9 mouse cellular contexts compared by ENCODE assay signal in genomic region chr9:59071220-59071977, GRCm38 (mm10). TPM values are rescaled to one million over a fixed set of nuclear protein-coding genes. Genes with fewer than 3 reads are reported as not detected.
DNase-seq lines count a peak whose midpoint lies in the region; ATAC-seq and TF ChIP-seq lines count a peak whose summit lies in the region.
"Had no signal": no experiment of that assay in that cellular context is flagged by ENCODE, and none has a peak within 500 bp of the region (broad histone marks: within the 10 kb centered on the region; RNA-seq: fewer than 3 reads in every experiment).

No protein-coding gene starts in this region.

- H3K4me2 ChIP-seq in kidney, embryonic 15.5 days, result peak overlapping the region; percentile 47
- H3K4me2 ChIP-seq in heart, postnatal 0 days (ENCODE audit: low read depth, low read length), result no peak overlapping the region
- peak overlapping the region; percentile 41; the same call in 1 of the 2 replicates for H3K4me2 ChIP-seq in neural tube, embryonic 14.5 days (ENCODE audit: low read depth, low read length)

- WGBS in kidney, embryonic 15.5 days, result 40% methylated on average over 7 of the region's 7 CpGs
- 44% methylated on average over 7 of the region's 7 CpGs for WGBS in heart, postnatal 0 days
- 52% methylated on average over 7 of the region's 7 CpGs for WGBS in neural tube, embryonic 14.5 days

- H3K36me3 ChIP-seq in kidney, embryonic 15.5 days, result no peaks in the 10 kb centered on the region
- H3K36me3 ChIP-seq in heart, postnatal 0 days (replicated peaks; ENCODE audit: control insufficient read depth, insufficient read depth, low read length), result no peaks in the 10 kb centered on the region
- H3K36me3 ChIP-seq in neural tube, embryonic 14.5 days (ENCODE audit: control insufficient read depth, insufficient read depth, low read length), result no peaks in the 10 kb centered on the region
- H3K36me3 ChIP-seq: G1E had no signal

- TF ChIP-seq EP300 in heart, postnatal 0 days (IDR thresholded peaks at IDR 0.05; ENCODE audit: low read depth), result no peak

- H3K4me3 ChIP-seq in kidney, embryonic 15.5 days (replicated peaks), result no peak overlapping the region
- H3K4me3 ChIP-seq in heart, postnatal 0 days (ENCODE audit: low read depth, low read length), result no peak overlapping the region
- H3K4me3 ChIP-seq in neural tube, embryonic 14.5 days (ENCODE audit: low read depth, low read length), result no peak overlapping the region

- no peak overlapping the region for H3K9ac ChIP-seq in kidney, embryonic 15.5 days
- no peak overlapping the region for H3K9ac ChIP-seq in heart, postnatal 0 days (replicated peaks; ENCODE audit: low read depth, low read length)
- no peak overlapping the region for H3K9ac ChIP-seq in neural tube, embryonic 14.5 days (replicated peaks; ENCODE audit: low read depth, low read length)

- DNase-seq in kidney, adult 18-20 months, result no peak
- DNase-seq in embryo, embryonic 11 days, result peak; percentile 39
- peak; percentile 58 for DNase-seq in heart, postnatal 0 days (ENCODE audit: low spot score)
- no peak for DNase-seq in right cerebral cortex, postnatal 36 days (ENCODE audit: low spot score in 2 of 2)
- DNase-seq in layer of hippocampus, postnatal 25 days (ENCODE audit: extremely low spot score in 1 of 2, low spot score in 1 of 2), result no peak

- ATAC-seq in kidney, embryonic 15.5 days (replicated peaks; ENCODE audit: low FRiP score), result no peak; the same call in 1 of the 2 replicates
- peak; percentile 81 for ATAC-seq in heart, postnatal 0 days (ENCODE audit: insufficient read depth, low read depth)
- no peak; the same call in 1 of the 2 replicates for ATAC-seq in neural tube, embryonic 14.5 days (ENCODE audit: low read depth)
- ATAC-seq in megakaryocyte progenitor cell, adult 5-6 weeks (replicated peaks; ENCODE audit: poor library complexity), result no peak

- no peaks in the 10 kb centered on the region for H3K27me3 ChIP-seq in kidney, embryonic 15.5 days
- H3K27me3 ChIP-seq in heart, postnatal 0 days (ENCODE audit: control insufficient read depth, insufficient read depth, low read length), result no peaks in the 10 kb centered on the region
- H3K27me3 ChIP-seq in neural tube, embryonic 14.5 days (ENCODE audit: control insufficient read depth, insufficient read depth, low read length), result no peaks in the 10 kb centered on the region

- no peak overlapping the region for H3K27ac ChIP-seq in kidney, embryonic 15.5 days
- H3K27ac ChIP-seq in heart, postnatal 0 days (ENCODE audit: low read depth), result peak overlapping the region; percentile 59
- H3K27ac ChIP-seq in neural tube, embryonic 14.5 days (ENCODE audit: low read depth, low read length), result no peak overlapping the region; the same call in 1 of the 2 replicates

- H3K9me3 ChIP-seq in kidney, embryonic 15.5 days (replicated peaks), result no peaks in the 10 kb centered on the region
- no peaks in the 10 kb centered on the region for H3K9me3 ChIP-seq in heart, postnatal 0 days (replicated peaks; ENCODE audit: control insufficient read depth, low read length)
- H3K9me3 ChIP-seq in neural tube, embryonic 14.5 days (ENCODE audit: control insufficient read depth, low read length), result no peaks in the 10 kb centered on the region
- H3K9me3 ChIP-seq: G1E had no signal

- peaks cover 20% of the 10 kb centered on the region for H3K4me1 ChIP-seq in kidney, embryonic 15.5 days
- peaks cover 25% of the 10 kb centered on the region for H3K4me1 ChIP-seq in heart, postnatal 0 days (ENCODE audit: control insufficient read depth, insufficient read depth)
- peaks cover 22% of the 10 kb centered on the region; the same call in 1 of the 2 replicates for H3K4me1 ChIP-seq in neural tube, embryonic 14.5 days (ENCODE audit: control insufficient read depth, insufficient read depth, low read length)

- TF ChIP-seq CTCF in heart, postnatal 0 days (IDR thresholded peaks at IDR 0.05; ENCODE audit: low read depth), result no peak

RNA-seq across cellular contexts. Expression of gene Neo1, which starts 35.2 kb away (rescaled TPM):
- 32.3 and 33.7 TPM in 2 replicates for polyA plus RNA-seq in kidney, embryonic 15.5 days (2015; fragmentation: Nextera tagmentation; extraction: Ambion mirVana)
- total RNA-seq in heart, postnatal 0 days (2014; rRNA removed; ENCODE audit: low replicate concordance), result 62.6 and 79.7 TPM in 2 replicates
- polyA plus RNA-seq in heart, postnatal 0 days (2015; fragmentation: Nextera tagmentation; extraction: Ambion mirVana), result 16.5 and 18.5 TPM in 2 replicates
- polyA plus RNA-seq in neural tube, embryonic 14.5 days (2014; fragmentation: Nextera tagmentation; extraction: Ambion mirVana), result 58.5 and 59.7 TPM in 2 replicates
- total RNA-seq in megakaryocyte progenitor cell, adult 5-6 weeks (2015), result 1.0 TPM in 1 of 2 replicates, not detected in the other
- total RNA-seq in megakaryocyte progenitor cell, adult 5-6 weeks (2017), result not detected in 2 replicates
- 10 to 100 TPM; 86.9 to 88.5 TPM for total RNA-seq in layer of hippocampus, postnatal 25 days (2021)
- polyA plus RNA-seq: G1E had no signal

Comparison
In these comparisons a context has a peak if more than half of its experiments do, and no peak if none do; other contexts are left out.
1. DNase-seq: peak in embryo, embryonic 11 days (single experiment) and heart, postnatal 0 days (single experiment); none in kidney, adult 18-20 months (single experiment), right cerebral cortex, postnatal 36 days (0 of 2) and layer of hippocampus, postnatal 25 days (0 of 2).
2. RNA of gene Neo1, which starts 35.2 kb away (total RNA-seq): 86.9 to 88.5 TPM in layer of hippocampus, postnatal 25 days and 62.6 to 79.7 TPM in heart, postnatal 0 days; 1.0 TPM in megakaryocyte progenitor cell, adult 5-6 weeks; every median in the first group is over 10 times any median in the second.